Mouse (Mus musculus): Measurements from ENCODE around the gene Gm28308.

GRCm38 (mm10) chr6:52238155-52238545 is 25.0 kb upstream of the Gm28308 start:
- TF ChIP-seq ZKSCAN1 (IDR thresholded peaks at IDR 0.05; ENCODE audit: borderline replicate concordance, low read depth, low read length) (no peak), EP300 (IDR thresholded peaks at IDR 0.05; ENCODE audit: low read length) (no peak), POLR2A (IDR thresholded peaks at IDR 0.05; ENCODE audit: low read depth, low read length) (no peak), ELF1 (IDR thresholded peaks at IDR 0.05; ENCODE audit: low read depth, low read length) (no peak), JUND (conservative IDR thresholded peaks at IDR 0.05; ENCODE audit: low read depth, low read length) (no peak), CTCF (conservative IDR thresholded peaks at IDR 0.05 in 1 of 2, IDR thresholded peaks at IDR 0.05 in 1 of 2; ENCODE audit: low read depth in 2 of 2, low read length in 2 of 2) (no peak), MXI1 (IDR thresholded peaks at IDR 0.05; ENCODE audit: low read depth, low read length) (no peak), KAT2A (IDR thresholded peaks at IDR 0.05; ENCODE audit: insufficient replicate concordance, low read length) (no peak), IRF4 (IDR thresholded peaks at IDR 0.05; ENCODE audit: low read depth, low read length) (no peak), BHLHE40 (IDR thresholded peaks at IDR 0.05; ENCODE audit: low read depth, low read length) (no peak), HCFC1 (IDR thresholded peaks at IDR 0.05; ENCODE audit: low read depth, low read length) (no peak)
